Mouse (Mus musculus) thymus, postnatal 25 days (tissue): ENCODE results near the gene Bcl2l10.
"Not testable (repeated sequence)": the region's sequence is repeated elsewhere in the genome, so short reads cannot be mapped to it uniquely, and the experiment has no call there.

ENCODE experiments used
- DNase-seq: peaks from one replicate; pipeline ENCODE4 v3.0.0; 2022

Bcl2l10 gene

GRCm38 (mm10) chr9:75348066-75348465 lies 508 bp downstream of the Bcl2l10 start:
- no peak for DNase-seq

GRCm38 (mm10) chr9:75348641-75349040 lies 1.1 kb downstream of the Bcl2l10 start:
- no peak for DNase-seq

DNA sequence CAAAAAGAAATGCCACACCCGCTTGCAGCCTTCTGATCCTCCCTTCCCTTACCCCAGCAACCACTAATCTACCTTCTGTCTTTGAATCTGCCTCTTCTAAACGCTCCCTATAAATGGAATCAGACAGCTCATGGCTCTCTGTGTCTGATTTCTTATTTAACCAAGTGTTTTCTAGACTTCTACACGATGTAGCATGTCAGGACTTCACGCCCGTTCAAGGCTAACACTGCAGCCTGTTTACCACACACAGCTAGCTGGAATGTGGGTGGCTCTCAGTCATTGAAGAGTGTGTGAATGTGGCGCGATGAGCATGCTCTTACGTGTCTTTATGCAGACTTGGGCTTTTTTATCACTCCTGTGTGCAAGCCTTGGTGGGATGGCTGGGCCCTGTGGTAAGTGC lies 5.5 kb downstream of the Bcl2l10 start:
- no peak for DNase-seq

DNA sequence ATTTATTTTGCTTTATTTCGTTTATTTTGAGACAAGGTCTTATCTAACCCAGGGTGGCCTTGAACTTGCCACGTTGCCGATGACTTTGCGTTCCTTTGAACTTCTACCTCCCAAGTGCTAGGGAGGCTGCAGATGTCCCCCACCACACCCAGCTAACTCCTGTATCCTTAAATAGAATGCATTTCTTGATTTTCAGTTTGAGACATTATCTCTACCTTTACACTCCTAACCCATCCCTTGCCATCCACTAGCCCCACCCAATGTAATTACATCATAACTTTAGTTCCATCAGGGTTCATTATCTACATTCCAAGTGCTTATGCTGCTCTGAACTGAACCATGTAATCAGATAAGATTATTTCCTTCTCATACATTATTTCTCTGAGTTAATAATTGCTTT lies 8.2 kb downstream of the Bcl2l10 start:
- DNase-seq, result no peak

DNA sequence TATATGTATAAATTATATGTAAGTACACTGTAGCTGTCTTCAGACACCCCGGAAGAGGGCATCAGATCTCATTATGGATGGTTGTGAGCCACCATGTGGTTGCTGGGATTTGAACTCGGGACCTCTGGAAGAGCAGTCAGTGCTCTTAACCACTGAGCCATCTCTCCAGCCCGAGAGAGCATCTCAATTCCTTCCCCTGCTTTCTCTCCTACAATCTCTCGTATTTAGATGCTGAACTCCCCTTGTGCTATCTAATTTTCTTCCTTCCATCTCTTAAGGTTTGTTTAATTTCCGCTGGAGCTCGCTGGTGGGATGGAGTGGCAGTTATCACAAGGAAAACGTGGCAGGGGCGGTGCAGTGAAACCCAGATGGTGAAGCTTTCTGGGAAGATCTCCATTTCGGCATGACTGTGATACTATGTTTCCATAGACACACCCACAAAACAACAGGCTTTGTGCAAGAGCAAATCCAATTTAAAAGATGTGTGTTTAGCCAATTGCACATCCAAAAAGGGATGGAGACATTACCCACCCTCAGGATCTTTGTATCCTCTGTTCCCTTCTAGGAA lies 9.6 kb downstream of the Bcl2l10 start:
- no peak for DNase-seq

- peak; percentile 77 for DNase-seq
These were observed 14.1 kb downstream of the Bcl2l10 start for GRCm38 (mm10) chr9:75361699-75362098.

DNA sequence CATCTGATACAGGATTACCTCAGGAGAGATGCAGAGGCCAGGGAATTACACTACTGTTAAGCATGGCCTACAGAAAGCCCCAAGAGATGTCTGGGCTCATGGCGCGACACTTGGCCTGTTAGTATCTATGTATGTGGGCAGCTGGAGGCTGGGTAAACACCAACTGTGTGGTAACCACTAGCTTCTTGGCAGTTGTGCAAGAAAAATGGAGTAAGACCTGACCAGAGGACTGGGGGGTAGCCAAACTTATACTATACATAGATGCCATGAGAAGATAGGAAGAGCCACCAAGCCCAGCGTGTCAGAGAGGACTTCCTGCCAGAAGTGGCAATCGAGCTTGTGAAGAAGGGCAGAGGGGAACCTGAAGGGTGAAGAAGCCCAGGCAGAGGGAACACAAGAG lies 14.6 kb downstream of the Bcl2l10 start:
- no peak for DNase-seq

- DNase-seq, result no peak
These were observed 15.4 kb downstream of the Bcl2l10 start for GRCm38 (mm10) chr9:75363001-75363400.

DNA sequence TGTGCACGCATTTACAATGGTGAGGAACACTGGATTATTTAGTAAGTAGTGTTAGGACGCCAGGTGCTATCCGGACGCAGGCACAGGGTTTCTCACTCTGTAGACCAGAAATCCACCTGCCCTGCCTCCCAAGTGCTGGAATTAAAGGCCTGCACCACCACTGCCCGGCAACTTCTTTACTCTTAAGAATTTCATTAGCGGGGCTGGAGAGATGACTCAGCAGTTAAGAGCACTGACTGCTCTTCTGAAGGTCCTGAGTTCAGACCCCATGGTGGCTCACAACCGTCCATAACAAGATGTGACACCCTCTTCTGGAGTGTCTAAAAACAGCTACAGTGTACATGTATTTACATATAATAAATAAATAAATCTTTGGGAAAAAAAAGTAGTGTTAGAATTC lies 16.1 kb downstream of the Bcl2l10 start:
- not testable (repeated sequence) for DNase-seq

GRCm38 (mm10) chr9:75365195-75365594 lies 17.6 kb downstream of the Bcl2l10 start:
- DNase-seq, result no peak

- DNase-seq, result no peak
These were observed 18.6 kb downstream of the Bcl2l10 start for GRCm38 (mm10) chr9:75366191-75366590.

- DNase-seq, result no peak
These were observed 21.2 kb downstream of the Bcl2l10 start for GRCm38 (mm10) chr9:75368779-75369178.

- no peak for DNase-seq
These were observed 28.0 kb downstream of the Bcl2l10 start for GRCm38 (mm10) chr9:75375606-75376005.

GRCm38 (mm10) chr9:75376428-75376827 lies 28.9 kb downstream of the Bcl2l10 start:
- no peak for DNase-seq

GRCm38 (mm10) chr9:75378774-75379173 lies 31.2 kb downstream of the Bcl2l10 start:
- no peak for DNase-seq

GRCm38 (mm10) chr9:75382825-75383224 lies 35.3 kb downstream of the Bcl2l10 start:
- no peak for DNase-seq

DNA sequence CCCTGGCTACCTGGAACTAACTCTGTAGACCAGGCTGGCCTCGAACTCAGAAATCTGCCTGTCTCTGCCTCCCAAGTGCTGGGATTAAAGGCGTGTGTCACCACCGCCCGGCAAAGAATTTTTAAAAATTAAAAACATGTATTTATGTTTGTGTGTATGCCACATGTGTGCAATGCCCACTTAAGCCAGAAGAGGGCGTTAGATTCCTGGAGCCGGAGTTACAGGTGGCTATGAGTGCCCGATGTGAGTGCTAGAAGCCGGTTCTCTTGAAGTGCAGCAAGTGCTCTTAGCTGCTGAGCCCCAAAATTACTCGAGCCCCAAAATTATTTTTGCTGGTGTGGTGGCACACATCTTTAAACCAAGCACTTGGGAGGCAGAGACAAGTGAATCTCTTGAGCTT lies 36.2 kb downstream of the Bcl2l10 start:
- peak; percentile 27 for DNase-seq

GRCm38 (mm10) chr9:75384337-75384962 lies 36.9 kb downstream of the Bcl2l10 start:
- no peak for DNase-seq

GRCm38 (mm10) chr9:75385218-75385974 lies 37.8 kb downstream of the Bcl2l10 start:
- no peak for DNase-seq

GRCm38 (mm10) chr9:75393251-75393650 lies 45.7 kb downstream of the Bcl2l10 start:
- no peak for DNase-seq

DNA sequence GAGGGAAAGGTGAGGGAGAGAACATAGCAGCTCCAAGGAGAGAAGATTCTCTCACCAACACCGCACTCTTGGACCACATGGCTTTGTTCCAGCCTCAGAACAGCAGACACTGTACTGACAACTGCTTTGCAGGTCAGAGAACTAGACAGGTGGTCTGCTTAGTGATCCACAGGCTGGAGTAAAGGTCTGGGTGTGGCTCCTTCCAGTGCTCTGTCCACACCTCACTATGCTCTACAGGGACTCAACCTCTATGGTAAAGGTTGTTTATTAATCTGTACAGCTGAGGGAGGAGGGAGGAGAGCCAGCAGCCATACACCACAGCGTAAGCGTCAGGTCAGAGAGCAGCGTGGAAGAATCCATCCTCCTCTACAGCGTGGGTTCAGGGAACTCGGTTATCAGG lies 48.4 kb downstream of the Bcl2l10 start:
- no peak for DNase-seq

DNA sequence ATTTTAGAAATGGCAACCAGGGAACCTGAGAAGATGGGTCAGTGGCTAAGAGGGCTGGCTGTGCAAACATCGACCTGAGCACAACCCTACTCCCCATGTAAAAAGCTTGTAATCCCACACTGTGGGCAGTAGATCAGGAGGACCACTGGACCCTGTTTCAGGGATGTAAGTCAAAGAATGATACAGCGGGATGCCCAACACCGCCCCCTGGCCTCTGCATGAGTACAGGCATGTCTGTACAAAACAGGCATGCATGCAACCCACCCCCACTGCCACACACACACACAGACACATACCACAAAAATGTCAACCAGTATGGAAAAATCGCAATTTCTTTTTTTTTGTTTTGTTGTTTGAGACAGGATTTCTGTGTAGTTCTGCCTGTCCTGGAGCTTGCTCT lies 51.5 kb downstream of the Bcl2l10 start:
- no peak for DNase-seq

- no peak for DNase-seq
These were observed 53.1 kb downstream of the Bcl2l10 start for GRCm38 (mm10) chr9:75400639-75401038.
